Mouse (Mus musculus) layer of hippocampus, adult 9-10 months (tissue): ENCODE measurements around the gene Cdc73.
"Not testable (repeated sequence)": the region's sequence is repeated elsewhere in the genome, so short reads cannot be mapped to it uniquely, and the experiment has no call there.

Experiments
- DNase-seq: peaks from one replicate; pipeline ENCODE4 v3.0.0; 2022; ENCODE audit warnings: low spot score

Cdc73 gene

DNA sequence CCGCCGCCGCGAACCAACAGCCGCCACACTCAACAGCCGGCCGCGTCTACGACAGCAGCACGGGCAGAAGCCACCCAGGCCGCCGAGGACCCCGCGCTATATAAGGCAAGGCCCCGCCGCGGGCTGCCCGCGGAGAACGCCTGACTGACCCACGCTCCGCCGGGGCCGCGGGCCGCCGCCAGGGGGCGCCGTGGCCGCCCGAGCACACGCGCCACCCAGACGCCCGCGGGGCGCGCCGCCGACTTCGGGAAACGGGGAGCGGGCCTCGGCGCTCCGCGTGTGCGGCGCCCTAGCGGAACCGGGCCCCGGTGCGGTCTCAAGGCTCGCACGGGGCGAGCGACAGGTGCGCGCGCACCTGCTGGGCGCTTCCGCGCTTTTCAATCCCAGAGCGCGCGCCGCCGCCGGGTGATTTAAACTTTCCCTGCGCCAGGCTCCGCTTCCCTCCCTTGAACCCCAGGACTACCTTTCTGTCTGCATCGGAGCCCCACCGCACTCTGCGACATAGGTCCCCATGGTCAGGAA, at the start of gene Cdc73:
Cdc73 (minus strand) TSS at position 153 of the 522 bp plus-strand sequence.
- DNase-seq, result peak; percentile 71

DNA sequence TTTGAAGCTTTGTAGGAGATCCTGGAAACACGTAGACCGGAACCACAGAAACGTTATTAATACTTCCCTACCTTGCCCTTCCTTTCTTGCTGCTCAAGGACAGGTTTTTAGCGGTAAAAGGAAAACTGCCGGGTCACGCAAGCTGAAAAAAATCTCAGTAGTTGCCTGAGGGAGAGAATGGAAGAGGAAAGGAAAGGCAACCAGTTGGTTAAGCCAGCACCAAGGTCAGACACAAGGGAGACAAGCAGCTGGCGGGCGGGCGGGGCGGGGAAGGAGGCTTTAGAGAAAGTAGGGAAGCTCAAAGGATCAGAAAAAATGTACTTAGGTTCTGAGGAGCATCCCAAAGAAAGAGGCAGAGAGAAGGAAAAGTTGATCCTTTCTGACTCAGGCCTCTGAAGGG, 43.2 kb upstream of the Cdc73 start:
- DNase-seq, result no peak

DNA sequence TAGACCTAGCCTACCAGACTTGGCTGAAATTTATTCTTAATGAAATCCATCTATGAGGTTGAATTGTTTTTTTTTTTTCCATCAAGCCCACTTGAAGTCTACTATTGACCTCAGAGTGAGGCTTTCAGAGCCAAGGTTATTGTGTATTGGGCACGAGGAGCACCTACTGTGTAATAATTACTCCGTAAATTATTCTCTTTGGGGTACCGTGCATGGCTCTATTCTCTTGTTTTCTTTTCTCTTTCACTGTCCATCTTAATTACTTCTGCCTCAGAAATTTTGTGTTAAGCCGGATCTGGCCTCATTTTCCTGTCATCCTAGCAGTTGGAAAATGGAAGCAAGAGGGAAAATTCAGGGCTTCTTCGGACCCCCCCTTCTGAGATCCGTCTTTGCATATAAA, 39.5 kb upstream of the Cdc73 start:
- no peak for DNase-seq

DNA sequence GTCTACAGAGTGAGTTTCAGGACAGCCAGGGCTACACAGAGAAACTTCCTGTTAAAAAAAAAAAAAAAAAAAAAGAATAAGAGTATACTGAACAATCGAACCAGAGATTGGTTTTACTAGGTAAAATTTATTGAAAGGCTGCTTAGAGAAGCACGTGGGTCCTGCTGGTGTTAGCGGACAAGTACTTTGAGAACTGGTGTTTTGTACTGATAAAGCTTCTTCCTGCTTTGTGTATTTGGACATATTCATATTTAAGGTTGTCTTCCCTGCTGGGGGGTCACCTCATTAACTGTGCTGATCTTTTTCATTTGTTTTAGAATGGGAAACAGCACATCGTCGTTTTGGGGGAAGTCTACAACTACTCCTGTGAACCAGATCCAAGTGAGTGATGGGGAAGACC, 38.6 kb upstream of the Cdc73 start:
- no peak for DNase-seq

DNA sequence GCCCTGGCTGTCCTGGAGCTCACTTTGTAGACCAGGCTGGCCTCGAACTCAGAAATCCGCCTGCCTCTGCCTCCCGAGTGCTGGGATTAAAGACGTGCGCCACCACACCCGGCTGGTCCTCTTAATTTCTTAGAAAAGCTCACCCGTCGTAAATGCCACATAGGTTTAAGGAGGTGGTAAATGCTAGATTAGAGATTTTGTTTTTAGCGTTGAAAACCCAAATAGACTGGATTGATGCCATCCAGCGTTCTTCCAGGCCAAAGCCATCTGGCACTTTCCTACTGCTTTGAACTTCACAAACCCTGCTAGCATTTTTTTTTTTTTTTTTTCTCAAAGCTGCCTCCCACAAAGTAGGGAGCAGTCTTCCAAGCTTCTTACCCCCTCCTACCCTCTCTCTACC, 37.9 kb upstream of the Cdc73 start:
- peak; percentile 21 for DNase-seq

DNA sequence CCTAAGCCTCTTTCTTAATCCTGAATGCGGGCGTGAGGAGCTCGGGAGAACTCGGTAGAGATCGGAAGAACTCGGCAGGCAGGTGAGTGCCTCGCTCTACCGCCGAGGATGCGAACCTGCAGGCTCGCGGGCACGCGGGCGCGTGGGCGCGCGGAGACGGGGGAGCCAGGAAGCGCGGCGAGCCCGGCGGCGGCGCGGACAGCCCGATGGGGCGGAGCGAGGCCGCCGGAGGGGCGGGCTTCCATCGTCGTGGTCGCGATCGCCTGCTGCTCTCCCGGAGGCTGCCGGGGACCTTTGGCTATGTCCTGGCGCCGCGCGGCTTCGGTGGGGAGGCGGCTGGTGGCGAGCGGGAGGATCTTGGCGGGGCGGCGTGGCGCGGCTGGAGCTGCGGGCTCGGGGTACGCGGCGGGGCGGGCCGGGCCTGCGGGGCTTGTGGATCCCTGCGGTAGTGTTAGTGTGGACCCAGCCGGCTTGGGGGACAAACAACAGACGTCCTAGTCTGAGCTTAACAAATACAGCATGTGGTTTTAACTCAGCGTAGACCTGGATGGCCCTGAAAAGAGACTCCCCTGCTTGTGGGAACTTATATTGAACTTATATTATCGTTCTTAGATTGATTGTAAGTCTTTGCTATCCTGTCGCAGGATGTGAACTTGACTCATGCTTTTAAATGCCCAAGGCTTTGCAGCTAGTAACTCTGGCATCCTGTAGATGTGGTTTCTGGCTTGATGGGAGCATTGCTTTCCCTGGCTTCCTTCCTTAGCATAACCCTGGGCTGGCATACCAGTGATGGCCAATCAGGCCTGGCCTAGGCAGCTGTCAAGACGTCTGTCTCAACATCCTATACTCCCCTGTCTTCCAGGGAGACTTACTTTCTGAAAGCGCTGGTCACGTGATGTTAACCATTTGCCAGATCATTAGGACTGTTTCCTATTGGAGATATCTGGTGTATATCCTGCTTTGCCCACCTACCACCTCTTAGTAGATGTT, 37.0 kb upstream of the Cdc73 start:
- peak; percentile 49 for DNase-seq

DNA sequence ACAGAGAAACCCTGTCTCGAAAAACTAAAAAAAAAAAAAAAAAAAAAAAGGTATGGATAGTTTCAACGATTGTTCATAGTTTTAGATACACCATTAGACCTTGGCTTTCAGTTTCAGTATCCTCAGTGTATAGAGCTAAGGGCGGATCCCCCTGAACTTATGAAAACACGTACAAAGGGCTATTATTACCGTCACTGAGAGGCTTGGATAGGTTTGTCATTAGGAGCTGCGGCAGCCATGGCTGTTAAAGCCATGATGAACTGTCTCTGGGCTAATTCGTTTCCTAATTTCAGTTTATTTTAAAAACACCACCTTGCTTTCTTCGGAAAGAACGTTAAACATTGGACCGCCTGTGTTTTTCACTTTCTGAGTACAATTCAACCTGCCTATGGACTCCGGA, 36.1 kb upstream of the Cdc73 start:
- DNase-seq, result no peak

DNA sequence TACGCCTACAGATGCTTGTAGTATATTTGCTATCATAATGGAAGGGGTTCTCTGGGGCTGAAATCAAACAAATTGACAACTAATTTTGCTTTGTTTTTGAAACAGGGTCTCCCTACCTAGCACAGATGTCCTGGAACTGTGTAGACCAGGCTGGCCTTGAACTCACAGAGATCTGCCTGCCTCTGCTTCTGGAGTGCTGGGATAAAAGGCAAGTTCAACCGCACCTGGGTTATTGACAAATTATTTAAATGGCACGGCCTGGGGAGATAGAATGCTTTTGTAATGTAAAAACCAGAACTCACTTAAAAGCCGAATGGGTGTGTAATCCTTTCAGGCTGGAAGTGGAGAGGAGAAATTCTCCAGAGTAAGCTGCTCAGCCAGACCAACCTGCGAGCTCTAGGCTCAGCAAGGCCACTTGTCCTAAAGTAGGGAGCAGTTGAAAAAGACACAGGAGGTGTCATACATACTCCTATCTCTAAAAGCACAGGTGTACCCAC, 31.3 kb upstream of the Cdc73 start:
- no peak for DNase-seq

DNA sequence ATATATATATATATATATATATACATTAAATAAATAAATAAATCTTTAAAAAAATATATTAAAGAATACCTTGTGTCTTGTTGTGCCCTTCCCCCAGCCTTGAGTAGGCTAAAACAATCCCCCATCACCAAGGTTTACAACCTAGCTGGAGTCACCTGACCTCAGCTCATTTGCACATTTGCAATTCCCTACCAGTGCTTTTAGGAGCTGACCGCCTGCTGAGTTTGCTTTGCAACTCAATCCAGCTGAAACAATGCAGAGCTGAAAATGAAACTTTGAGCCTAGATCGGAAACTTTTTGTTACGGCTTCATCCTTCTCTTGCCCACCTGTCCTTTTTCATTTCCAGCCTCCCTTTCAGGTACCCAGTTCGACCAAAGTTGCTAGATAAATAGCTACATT, 29.0 kb upstream of the Cdc73 start:
- no peak for DNase-seq

DNA sequence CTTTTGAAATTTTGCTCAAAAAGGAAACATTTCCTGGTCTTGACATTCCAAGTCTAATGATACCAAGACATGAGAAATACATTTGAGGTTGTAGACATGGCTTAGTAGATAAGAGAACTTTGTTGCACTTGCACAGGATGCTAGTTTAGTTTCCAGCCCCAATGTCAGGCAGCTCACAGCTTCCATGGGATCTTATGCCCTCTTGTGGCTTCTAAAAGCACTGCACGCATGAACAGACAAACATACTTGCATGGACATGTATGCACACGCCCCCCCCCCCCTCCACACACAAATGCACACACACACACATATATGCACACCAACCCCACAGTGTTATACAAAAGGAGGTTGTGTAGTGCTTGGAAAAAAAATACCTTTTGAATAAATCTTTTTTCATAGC, 28.2 kb upstream of the Cdc73 start:
- DNase-seq, result no peak

DNA sequence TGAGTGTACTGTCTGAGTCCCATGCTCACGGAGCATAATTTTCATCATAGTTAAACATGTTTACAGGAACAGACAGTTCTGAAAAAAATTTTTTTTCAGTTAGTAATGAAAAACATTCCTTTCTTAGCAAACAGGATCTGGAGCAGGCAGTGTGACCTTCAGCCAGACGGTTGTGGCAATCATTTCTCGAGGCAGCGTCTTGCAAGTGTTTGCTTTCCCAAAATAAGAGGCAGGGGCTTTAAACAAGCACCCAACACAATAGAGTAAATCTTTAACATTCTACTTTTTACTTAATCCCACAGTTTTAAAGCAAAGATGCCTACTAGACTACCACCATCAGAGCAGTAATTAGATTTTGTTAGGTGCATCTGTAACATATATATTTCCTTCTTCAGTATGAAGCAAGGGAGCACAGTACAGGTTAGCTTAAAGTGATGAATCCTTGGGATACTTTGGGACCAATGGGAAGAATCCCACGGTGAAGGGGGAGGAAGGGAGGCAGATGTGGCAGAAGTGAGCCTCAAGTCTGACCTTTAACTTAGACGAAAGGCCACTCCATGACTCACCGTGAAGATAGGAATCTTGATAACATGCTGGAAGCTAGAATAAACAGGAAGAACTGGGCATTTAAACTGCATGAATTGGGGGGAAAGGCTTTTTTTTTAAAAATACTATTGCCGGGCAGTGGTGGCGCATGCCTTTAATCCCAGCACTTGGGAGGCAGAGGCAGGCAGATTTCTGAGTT, 25.2 kb upstream of the Cdc73 start:
- DNase-seq, result no peak

DNA sequence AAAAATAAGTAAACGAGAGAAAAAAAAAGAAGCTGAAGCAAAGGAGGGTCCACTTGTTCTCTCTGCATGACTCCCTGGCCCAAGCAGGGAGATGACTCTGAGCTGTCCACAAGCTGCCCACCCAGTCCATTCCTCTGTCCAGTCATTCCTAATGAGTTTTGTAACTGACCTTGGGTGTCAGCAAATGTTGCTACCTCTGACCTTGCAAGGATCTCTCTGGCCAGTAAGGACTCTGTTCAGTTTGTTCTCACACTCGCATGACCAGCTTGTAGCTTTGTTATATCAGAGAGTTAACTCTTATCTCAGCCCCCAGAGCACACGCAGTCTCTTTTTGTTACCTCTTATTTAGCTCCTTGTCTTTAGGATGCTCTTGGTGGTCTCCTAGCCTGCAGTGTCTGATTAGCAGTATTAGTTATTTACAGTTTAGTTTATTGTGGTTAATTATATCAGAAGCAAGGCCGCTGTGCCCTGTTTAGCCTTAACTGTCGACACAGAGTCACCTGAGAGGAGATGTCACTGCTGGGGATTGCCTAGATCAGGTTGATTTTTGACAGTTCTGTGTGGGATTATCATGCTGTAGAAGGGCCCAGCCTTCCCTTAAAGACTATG, 21.9 kb upstream of the Cdc73 start:
- DNase-seq, result no peak

DNA sequence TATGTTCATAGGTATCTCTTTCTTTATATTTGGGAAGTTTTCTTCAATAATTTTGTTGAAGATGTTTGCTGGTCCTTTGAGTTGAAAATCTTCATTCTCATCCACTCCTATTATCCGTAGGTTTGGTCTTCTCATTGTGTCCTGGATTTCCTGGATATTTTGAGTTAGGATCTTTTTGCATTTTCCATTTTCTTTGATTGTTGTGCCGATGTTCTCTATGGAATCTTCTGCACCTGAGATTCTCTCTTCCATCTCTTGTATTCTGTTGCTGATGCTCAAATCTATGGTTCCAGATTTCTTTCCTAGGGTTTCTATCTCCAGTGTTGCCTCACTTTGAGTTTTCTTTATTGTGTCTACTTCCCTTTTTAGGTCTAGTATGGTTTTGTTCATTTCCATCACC, 13.3 kb upstream of the Cdc73 start, which contains the start of gene Glrx2:
Glrx2 (plus strand) TSS at position 301 of the 400 bp plus-strand sequence.
- DNase-seq, result not testable (repeated sequence)

DNA sequence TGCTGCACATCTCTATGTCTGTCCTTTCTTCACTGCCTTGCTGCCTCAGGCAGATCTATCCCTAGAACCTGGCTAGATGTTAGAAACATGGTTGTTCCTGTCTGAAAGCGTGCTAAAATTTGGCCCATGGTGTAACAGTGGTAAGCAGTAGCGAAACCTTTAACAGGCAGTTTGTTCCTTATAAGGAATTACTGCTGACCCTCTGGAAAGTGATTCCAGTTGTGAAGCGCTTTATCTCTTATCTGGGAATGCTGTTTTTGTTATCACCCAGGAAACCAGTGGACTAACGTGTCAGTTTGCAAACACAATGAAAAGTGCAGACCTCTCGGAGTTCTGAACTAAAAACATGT, 7.9 kb upstream of the Cdc73 start:
- no peak for DNase-seq

DNA sequence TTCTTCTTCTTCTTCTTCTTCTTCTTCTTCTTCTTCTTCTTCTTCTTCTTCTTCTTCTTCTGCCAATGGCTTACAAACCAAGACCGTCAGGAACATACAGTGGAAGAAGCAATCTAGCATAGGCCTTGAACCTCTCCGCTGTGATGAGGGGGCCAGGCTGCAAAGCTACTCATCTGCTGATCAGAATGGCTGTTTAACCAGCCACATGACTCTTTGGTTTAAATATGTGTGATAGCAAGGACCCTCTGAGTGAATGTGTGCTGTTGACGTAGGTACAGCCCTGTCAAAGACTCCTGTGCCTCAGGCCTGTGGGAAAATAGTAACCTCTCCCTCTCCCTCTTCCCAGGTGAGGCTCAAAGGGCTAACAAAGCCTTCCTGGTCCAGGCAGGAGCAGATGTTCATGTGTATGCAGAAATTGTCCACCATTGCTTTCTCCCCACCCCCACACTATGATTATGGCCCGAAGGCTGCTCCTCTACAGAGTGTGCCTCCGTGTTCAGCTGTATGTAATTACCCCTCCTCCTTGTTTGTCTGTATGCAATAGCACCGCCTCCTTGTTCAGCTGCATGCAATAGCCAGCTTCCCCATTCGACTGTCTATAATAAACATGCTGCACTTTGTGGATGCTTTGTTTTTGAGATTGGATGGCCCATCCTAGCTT, 7.4 kb upstream of the Cdc73 start:
- no peak for DNase-seq

DNA sequence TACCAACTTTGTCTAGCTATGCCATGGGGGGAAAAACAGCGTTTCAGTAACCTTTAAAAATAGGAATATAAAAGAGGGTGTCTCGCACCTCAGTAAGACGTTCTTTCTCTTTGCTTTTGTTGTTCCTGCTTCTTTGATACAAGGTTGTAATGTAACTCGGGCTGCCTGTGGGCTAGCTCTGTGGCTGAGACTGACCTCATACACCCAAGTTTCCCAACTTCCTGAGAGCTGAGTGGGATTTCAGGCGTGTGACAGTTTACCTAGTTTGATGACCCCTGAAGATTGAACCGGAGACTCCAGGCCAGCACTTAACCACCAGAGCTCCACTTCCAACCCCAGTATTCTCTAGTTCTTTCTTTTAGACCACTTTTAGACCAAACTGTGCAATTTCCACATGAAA, 5.7 kb upstream of the Cdc73 start:
- DNase-seq, result no peak

DNA sequence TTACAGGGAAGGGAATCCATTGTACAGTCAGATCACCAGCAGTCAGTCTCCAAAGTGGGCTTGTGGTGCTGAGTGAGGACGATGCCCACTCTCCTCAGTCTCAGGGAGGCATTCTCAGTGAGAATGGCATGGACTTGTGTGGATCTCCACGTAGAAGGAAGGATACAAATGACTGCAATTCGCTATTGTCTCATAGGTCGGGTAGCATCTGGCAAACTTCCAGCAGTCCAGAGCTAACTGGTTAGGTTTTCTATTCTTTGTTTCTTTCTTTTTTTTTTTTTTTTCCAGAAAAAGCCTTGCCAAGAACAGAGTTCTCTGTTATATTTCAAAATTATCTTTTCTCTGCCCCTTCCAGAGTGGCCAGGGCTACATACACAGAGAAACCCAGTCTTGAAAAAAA, 4.3 kb upstream of the Cdc73 start:
- no peak for DNase-seq

DNA sequence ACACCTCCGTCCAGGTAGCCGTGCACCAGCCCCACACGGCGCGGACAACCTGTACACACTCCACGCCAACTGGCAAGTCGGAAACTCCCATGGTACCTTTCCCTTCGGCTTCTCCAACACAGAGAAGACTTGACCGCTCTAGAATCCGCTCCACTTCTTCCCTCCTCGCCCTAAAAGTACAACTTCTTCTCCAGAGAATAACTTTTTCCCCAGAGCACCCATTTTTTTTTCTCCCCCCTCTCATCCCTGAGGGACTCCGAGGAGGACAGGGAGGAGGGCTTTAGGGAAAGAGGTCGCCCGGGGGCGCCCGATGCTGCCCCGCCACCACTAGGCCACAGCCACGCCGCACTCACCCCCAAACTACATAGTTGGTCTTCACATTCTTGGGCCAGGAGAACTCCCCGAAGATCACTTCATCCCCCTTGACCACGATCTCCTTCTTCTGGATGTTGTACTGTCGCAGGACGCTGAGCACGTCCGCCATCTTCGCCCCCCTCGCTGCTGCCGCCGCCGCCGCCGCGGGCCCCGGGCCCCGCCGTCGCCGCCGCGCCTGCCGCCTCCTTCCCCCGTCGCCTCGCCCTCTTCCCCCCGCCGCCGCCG, 452 bp downstream of the Cdc73 start:
- no peak for DNase-seq

DNA sequence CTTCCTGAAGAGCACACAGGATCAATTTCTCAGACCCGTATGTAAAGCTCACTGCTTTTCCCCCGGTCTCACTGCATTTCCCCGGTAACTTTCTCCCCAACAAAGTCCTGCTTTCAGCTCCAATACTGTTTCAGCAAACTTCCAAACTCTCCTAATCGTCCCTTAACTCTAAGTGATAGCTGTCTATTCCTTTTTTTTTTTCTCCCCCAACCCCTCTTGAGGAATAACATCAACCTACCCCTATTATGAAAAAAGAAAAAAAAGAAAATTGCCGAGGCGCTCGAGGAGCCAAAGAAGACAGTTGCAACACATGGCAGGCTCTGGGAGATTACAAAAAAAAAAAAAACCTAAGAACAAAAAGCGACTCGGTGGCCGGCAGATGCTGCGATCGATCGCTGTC, 957 bp downstream of the Cdc73 start:
- DNase-seq, result no peak

DNA sequence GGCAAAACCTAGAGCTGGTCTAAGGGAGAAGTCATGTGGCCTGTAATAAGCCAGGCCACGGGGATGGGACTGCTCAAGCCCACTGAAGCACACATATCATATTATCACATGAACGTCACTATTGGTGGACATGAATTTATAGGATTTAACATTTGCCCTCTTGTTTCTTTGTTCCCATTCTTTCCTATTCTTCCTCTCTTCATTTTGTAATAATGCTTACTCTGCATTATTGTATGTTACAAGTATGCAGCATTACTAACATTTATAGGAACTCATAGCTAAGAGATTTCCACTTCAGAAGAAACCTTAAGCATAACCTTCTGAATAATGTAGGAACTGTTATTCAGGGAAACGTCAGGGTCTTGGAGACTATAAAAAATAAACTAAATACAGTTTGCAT, 17.8 kb downstream of the Cdc73 start:
- no peak for DNase-seq

DNA sequence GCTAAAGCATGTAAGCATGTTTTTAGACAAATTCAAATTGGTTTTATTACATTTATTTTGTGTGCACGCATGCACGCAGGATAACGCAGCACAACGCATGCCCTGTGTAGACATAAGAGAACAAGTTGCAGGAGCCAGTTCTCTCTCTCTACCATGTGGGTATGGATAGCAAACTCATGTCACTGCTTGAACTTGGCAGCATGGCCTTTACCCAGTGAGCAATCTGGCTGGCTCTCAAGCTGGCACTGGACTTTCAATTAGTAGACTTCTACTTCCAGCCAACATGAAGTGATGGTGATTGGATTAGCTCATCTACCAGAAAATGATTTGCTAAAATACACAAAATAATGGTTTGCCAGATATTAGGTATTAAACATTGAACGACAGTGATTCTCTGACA, 21.6 kb downstream of the Cdc73 start:
- no peak for DNase-seq
